Mouse (Mus musculus): ENCODE measurements around the gene Gm5737. TPM values are rescaled to one million over a fixed set of nuclear protein-coding genes. Genes with fewer than 3 reads are reported as not detected.

Gene Gm5737
- polyA plus RNA-seq (2012; rRNA removed), result 0.58 and 0.83 TPM in 2 replicates

GRCm38 (mm10) chr7:120811834-120812415 lies at the start of gene Gm5737:
Gene Gm5737, plus strand, starts transcription at chr7:120812365.
- no peak for DNase-seq
- no peak within 1 kb of the TSS for H3K4me3 ChIP-seq (replicated peaks; ENCODE audit: extremely low read depth, low read depth, low read length)
- H3K4me1 ChIP-seq (ENCODE audit: control insufficient read depth, insufficient read depth, low read length), result no peaks in the 10 kb centered on the region
- TF ChIP-seq POLR2A (IDR thresholded peaks at IDR 0.05; ENCODE audit: borderline replicate concordance, extremely low read depth, low read depth, low read length) (no peak), CTCF (IDR thresholded peaks at IDR 0.05; ENCODE audit: insufficient read depth, low read length) (no peak)
- 73% methylated on average over 6 of the region's 6 CpGs for whole genome bisulfite sequencing

DNA sequence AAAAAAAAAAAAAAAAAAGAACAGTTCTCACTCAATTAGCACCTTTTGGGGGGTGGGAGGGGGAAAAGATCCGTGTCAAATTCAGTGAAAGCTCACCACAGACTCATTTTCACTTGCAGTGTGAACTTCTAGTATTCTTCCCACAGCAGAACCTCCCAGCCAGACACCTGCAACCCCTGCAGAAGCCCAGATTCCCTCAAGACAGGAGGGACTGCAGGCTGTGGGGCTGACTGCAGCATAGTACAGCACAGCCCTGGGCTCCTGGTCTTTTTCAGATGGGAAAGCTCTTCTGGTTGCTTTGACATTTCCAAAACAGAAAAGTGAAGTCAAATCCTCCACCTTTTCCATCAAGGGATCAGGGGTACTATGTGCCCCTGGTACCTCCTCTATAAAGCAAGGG lies 44.8 kb upstream of the Gm5737 start:
- H3K4me3 ChIP-seq (replicated peaks; ENCODE audit: extremely low read depth, low read depth, low read length), result no peak overlapping the region
- TF ChIP-seq POLR2A (IDR thresholded peaks at IDR 0.05; ENCODE audit: borderline replicate concordance, extremely low read depth, low read depth, low read length), result no peak
- no peak for TF ChIP-seq CTCF (IDR thresholded peaks at IDR 0.05; ENCODE audit: insufficient read depth, low read length)
- WGBS, result 19% methylated on average over 1 of the region's 1 CpGs
- no peaks in the 10 kb centered on the region for H3K4me1 ChIP-seq (ENCODE audit: control insufficient read depth, insufficient read depth, low read length)
- DNase-seq, result no peak

GRCm38 (mm10) chr7:120771389-120771788 lies 40.8 kb upstream of the Gm5737 start:
- WGBS, result 55% methylated on average over 1 of the region's 1 CpGs
- no peak overlapping the region for H3K4me3 ChIP-seq (replicated peaks; ENCODE audit: extremely low read depth, low read depth, low read length)
- no peak for DNase-seq
- TF ChIP-seq POLR2A (IDR thresholded peaks at IDR 0.05; ENCODE audit: borderline replicate concordance, extremely low read depth, low read depth, low read length), result no peak
- no peak for TF ChIP-seq CTCF (IDR thresholded peaks at IDR 0.05; ENCODE audit: insufficient read depth, low read length)
- H3K4me1 ChIP-seq (ENCODE audit: control insufficient read depth, insufficient read depth, low read length), result no peaks in the 10 kb centered on the region

- Histone ChIP-seq H3K4me3 (replicated peaks; ENCODE audit: extremely low read depth, low read depth, low read length) (no peak overlapping the region), H3K4me1 (ENCODE audit: control insufficient read depth, insufficient read depth, low read length) (no peaks in the 10 kb centered on the region)
- WGBS, result 43% methylated on average over 2 of the region's 2 CpGs
- TF ChIP-seq CTCF (IDR thresholded peaks at IDR 0.05; ENCODE audit: insufficient read depth, low read length) (no peak), POLR2A (IDR thresholded peaks at IDR 0.05; ENCODE audit: borderline replicate concordance, extremely low read depth, low read depth, low read length) (no peak)
- no peak for DNase-seq
Observed at GRCm38 (mm10) chr7:120778012-120778411, 34.2 kb upstream of the Gm5737 start.

DNA sequence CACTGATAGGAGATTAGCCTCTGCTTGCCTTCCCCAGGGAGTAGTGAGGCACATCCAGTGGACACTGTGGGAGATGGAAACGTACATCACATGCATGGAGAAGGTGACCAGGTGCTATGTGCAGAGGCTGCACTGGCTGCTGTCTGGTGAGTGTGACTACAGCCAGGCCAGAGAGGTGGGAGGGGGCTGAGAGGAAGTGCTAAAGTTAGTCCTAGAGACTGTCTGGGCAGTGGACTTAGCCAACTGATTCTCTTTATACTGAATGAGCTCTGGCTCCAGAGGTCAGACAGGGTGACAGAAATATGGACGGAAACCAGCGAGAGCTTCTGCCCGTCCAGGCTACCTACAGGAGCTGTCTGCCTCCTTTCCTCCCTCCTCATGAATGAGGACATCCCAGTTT lies 16.6 kb upstream of the Gm5737 start:
- no peak overlapping the region for H3K4me3 ChIP-seq (replicated peaks; ENCODE audit: extremely low read depth, low read depth, low read length)
- no peak for DNase-seq
- 65% methylated on average over 4 of the region's 4 CpGs for WGBS
- TF ChIP-seq CTCF (IDR thresholded peaks at IDR 0.05; ENCODE audit: insufficient read depth, low read length), result no peak
- no peak for TF ChIP-seq POLR2A (IDR thresholded peaks at IDR 0.05; ENCODE audit: borderline replicate concordance, extremely low read depth, low read depth, low read length)
- H3K4me1 ChIP-seq (ENCODE audit: control insufficient read depth, insufficient read depth, low read length), result no peaks in the 10 kb centered on the region

GRCm38 (mm10) chr7:120796369-120796768 lies 15.8 kb upstream of the Gm5737 start:
- WGBS, result 66% methylated on average over 3 of the region's 3 CpGs
- Histone ChIP-seq H3K4me1 (ENCODE audit: control insufficient read depth, insufficient read depth, low read length) (no peaks in the 10 kb centered on the region), H3K4me3 (replicated peaks; ENCODE audit: extremely low read depth, low read depth, low read length) (no peak overlapping the region)
- no peak for DNase-seq
- no peak for TF ChIP-seq CTCF (IDR thresholded peaks at IDR 0.05; ENCODE audit: insufficient read depth, low read length)
- no peak for TF ChIP-seq POLR2A (IDR thresholded peaks at IDR 0.05; ENCODE audit: borderline replicate concordance, extremely low read depth, low read depth, low read length)

- no peak for DNase-seq
- no peak overlapping the region for H3K4me3 ChIP-seq (replicated peaks; ENCODE audit: extremely low read depth, low read depth, low read length)
- WGBS, result 90% methylated on average over 2 of the region's 2 CpGs
- H3K4me1 ChIP-seq (ENCODE audit: control insufficient read depth, insufficient read depth, low read length), result no peaks in the 10 kb centered on the region
- TF ChIP-seq CTCF (IDR thresholded peaks at IDR 0.05; ENCODE audit: insufficient read depth, low read length) (no peak), POLR2A (IDR thresholded peaks at IDR 0.05; ENCODE audit: borderline replicate concordance, extremely low read depth, low read depth, low read length) (no peak)
Observed at GRCm38 (mm10) chr7:120803268-120803667, 8.9 kb upstream of the Gm5737 start.

DNA sequence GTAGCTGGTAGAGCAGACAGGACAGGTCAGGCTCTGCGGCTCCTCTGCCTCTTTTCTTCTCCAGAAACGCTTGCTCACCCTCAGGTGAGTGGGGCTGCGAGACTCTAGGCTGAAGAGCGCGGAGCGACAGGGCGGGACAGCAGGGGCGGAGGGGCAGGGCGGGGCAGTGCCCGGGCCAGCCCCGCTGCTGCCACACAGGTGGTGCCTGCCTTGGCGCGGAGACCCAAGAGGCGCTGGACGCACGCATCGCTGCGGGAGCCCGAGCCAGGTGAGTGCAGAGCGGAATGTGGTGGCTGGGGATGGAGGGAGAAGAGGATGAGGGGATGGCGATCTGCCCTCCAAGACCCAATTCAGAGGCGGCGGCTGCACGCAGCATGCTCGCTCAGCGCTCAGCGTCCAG lies 2.5 kb upstream of the Gm5737 start:
- H3K4me1 ChIP-seq (ENCODE audit: control insufficient read depth, insufficient read depth, low read length), result no peaks in the 10 kb centered on the region
- no peak overlapping the region for H3K4me3 ChIP-seq (replicated peaks; ENCODE audit: extremely low read depth, low read depth, low read length)
- no peak for TF ChIP-seq POLR2A (IDR thresholded peaks at IDR 0.05; ENCODE audit: borderline replicate concordance, extremely low read depth, low read depth, low read length)
- WGBS, result 8% methylated on average over 27 of the region's 27 CpGs
- DNase-seq, result peak; percentile 10

- Histone ChIP-seq H3K4me3 (replicated peaks; ENCODE audit: extremely low read depth, low read depth, low read length) (no peak overlapping the region), H3K4me1 (ENCODE audit: control insufficient read depth, insufficient read depth, low read length) (no peaks in the 10 kb centered on the region)
- DNase-seq, result no peak
- 86% methylated on average over 6 of the region's 6 CpGs for WGBS
- no peak for TF ChIP-seq POLR2A (IDR thresholded peaks at IDR 0.05; ENCODE audit: borderline replicate concordance, extremely low read depth, low read depth, low read length)
- no peak for TF ChIP-seq CTCF (IDR thresholded peaks at IDR 0.05; ENCODE audit: insufficient read depth, low read length)
Observed at GRCm38 (mm10) chr7:120817552-120817951, 5.4 kb downstream of the Gm5737 start.

- DNase-seq, result no peak
- WGBS, result 83% methylated on average over 4 of the region's 4 CpGs
- Histone ChIP-seq H3K4me3 (replicated peaks; ENCODE audit: extremely low read depth, low read depth, low read length) (no peak overlapping the region), H3K4me1 (ENCODE audit: control insufficient read depth, insufficient read depth, low read length) (no peaks in the 10 kb centered on the region)
- no peak for TF ChIP-seq POLR2A (IDR thresholded peaks at IDR 0.05; ENCODE audit: borderline replicate concordance, extremely low read depth, low read depth, low read length)
Observed at GRCm38 (mm10) chr7:120819386-120819785, 7.2 kb downstream of the Gm5737 start.

All from lung, adult 2 months (tissue).